Mouse (Mus musculus) liver, postnatal 0 days (tissue): ENCODE data around the gene Arhgap20.

Experiments
- CTCF ChIP-seq: sonication (generic); IDR thresholded peaks from 2 replicates; pipeline ENCODE4 v1.5.1; 2016; ENCODE audit warnings: antibody characterized with exemption, low read depth
- EP300 ChIP-seq: IDR thresholded peaks from 2 replicates; pipeline ENCODE4 v1.6.1; 2016; ENCODE audit warnings: antibody characterized with exemption, low read depth, mild to moderate bottlenecking

DNA sequence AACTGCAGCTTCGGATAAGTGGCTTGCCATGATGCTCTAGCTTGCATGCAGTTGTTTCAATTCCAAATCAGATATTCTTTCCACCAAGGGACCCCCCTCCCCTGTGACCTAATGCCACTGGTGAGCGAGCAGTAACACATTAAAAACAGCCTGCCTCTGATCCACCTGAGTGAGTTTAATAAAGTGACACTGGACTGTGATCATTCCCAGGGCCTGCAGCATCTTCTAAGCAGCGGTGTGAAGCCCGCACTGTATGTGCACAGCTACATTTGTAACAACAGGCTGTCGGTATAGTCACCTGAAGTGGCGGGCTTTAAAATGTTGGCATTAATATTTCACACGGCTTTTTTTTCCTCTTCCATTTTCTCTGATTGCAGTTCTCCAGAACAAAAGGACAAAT lies 59.4 kb downstream of the Arhgap20 start:
- TF ChIP-seq CTCF (no peak), EP300 (no peak)
